Mouse (Mus musculus): ENCODE measurements around the gene Lsm6. TPM values are rescaled to one million over a fixed set of nuclear protein-coding genes. Genes with fewer than 3 reads are reported as not detected.

Gene Lsm6
- 3.4 and 5.4 TPM in 2 replicates for polyA plus RNA-seq (2012; rRNA removed)

DNA sequence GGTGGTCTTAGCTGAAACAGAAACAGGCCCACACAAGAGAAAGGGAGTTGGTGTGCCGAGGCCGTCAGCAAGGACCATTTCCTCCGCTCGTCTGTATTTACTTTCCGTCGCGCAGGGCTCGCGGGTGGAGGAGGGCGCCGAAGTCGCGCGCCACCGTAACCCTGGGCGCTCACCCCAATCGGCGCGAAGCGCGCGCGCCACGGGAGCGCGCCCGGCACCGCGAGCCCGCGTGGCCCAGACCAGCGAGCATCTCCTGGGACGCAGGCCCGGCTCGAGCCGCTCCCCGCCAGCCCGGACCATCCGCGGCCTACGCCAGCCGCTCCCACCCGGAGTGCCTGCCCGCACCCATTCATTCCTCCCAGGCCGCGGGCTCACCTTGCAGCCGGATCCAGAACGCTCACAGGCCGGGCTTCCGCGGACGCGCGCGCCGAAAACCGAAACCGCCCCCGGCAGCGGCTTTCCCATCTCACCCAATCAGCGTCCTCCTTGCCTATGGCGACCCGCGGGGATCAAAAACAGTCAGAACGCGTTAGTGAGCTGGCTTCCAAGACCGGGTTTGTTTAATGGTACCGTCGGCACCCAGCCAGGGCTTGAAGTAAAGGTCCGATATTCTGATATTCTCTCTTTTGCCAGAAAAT is at the start of gene Lsm6:
Lsm6 (minus strand) TSS at position 468 of the 638 bp plus-strand sequence.
- peaks cover 1% of the 10 kb centered on the region for H3K36me3 ChIP-seq (ENCODE audit: control insufficient read depth, insufficient read depth, low read length)
- H3K4me1 ChIP-seq (ENCODE audit: control insufficient read depth, insufficient read depth, insufficient read length): no peaks in the 10 kb centered on the region; the same call in 1 of the 2 replicates
- peak; percentile 66 for TF ChIP-seq POLR2A (IDR thresholded peaks at IDR 0.05; ENCODE audit: low read depth, low read length)
- no peak for TF ChIP-seq CTCF (IDR thresholded peaks at IDR 0.05; ENCODE audit: extremely low read depth, insufficient read depth, insufficient read length, insufficient replicate concordance)
- peak within 1 kb of the TSS; percentile 100 for H3K27ac ChIP-seq (ENCODE audit: insufficient read depth, low read length)
- H3K27me3 ChIP-seq (ENCODE audit: control insufficient read depth, insufficient read depth, low read length): no peaks in the 10 kb centered on the region
- under 1% methylated on average over 66 of the region's 70 CpGs for WGBS
- DNase-seq (ENCODE audit: low read depth in 1 of 2, low spot score in 2 of 2): peak; percentile 95 to 99
- peak within 1 kb of the TSS; percentile 98 for H3K4me3 ChIP-seq (ENCODE audit: extremely low read depth, insufficient read depth, insufficient read length)

DNA sequence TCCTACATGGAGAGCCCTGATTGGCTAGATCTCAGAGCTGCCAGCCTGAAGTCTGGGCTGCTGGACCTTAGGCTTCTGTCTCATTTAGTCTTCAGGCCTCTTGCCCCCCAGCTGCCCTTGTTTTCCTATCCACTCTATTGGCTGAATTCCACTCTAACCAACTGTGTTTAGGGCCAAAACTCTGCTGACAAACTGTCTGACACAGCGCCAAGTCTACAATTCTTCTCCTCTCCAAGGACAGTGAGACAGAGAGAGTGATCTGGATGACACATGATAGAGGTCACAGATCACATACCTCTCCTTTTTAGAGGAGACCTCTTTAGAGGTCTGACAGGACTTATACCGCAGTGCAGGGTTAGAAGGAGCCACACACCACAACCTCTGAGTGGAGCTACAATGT is 46.1 kb upstream of the Lsm6 start:
- H3K4me1 ChIP-seq (ENCODE audit: control insufficient read depth, insufficient read depth, insufficient read length): no peaks in the 10 kb centered on the region
- TF ChIP-seq CTCF (IDR thresholded peaks at IDR 0.05; ENCODE audit: extremely low read depth, insufficient read depth, insufficient read length, insufficient replicate concordance) (no peak), POLR2A (IDR thresholded peaks at IDR 0.05; ENCODE audit: low read depth, low read length) (no peak)
- DNase-seq (ENCODE audit: low read depth in 1 of 2, low spot score in 2 of 2): no peak
- no peak overlapping the region for H3K4me3 ChIP-seq (ENCODE audit: extremely low read depth, insufficient read depth, insufficient read length)
- WGBS: 90% methylated on average over 2 of the region's 2 CpGs
- no peak overlapping the region for H3K27ac ChIP-seq (ENCODE audit: insufficient read depth, low read length)
- H3K27me3 ChIP-seq (ENCODE audit: control insufficient read depth, insufficient read depth, low read length): no peaks in the 10 kb centered on the region
- H3K36me3 ChIP-seq (ENCODE audit: control insufficient read depth, insufficient read depth, low read length): no peaks in the 10 kb centered on the region

GRCm38 (mm10) chr8:78863001-78863400 is 42.1 kb upstream of the Lsm6 start:
- TF ChIP-seq CTCF (IDR thresholded peaks at IDR 0.05; ENCODE audit: extremely low read depth, insufficient read depth, insufficient read length, insufficient replicate concordance) (no peak), POLR2A (IDR thresholded peaks at IDR 0.05; ENCODE audit: low read depth, low read length) (no peak)
- no peak overlapping the region for H3K4me3 ChIP-seq (ENCODE audit: extremely low read depth, insufficient read depth, insufficient read length)
- H3K27me3 ChIP-seq (ENCODE audit: control insufficient read depth, insufficient read depth, low read length): no peaks in the 10 kb centered on the region
- no peaks in the 10 kb centered on the region for H3K4me1 ChIP-seq (ENCODE audit: control insufficient read depth, insufficient read depth, insufficient read length)
- 80% methylated on average over 1 of the region's 1 CpGs for whole genome bisulfite sequencing
- no peak for DNase-seq (ENCODE audit: low read depth in 1 of 2, low spot score in 2 of 2)
- no peaks in the 10 kb centered on the region for H3K36me3 ChIP-seq (ENCODE audit: control insufficient read depth, insufficient read depth, low read length)
- H3K27ac ChIP-seq (ENCODE audit: insufficient read depth, low read length): no peak overlapping the region

GRCm38 (mm10) chr8:78862046-78862445 is 41.1 kb upstream of the Lsm6 start:
- Histone ChIP-seq H3K27me3 (ENCODE audit: control insufficient read depth, insufficient read depth, low read length) (no peaks in the 10 kb centered on the region), H3K36me3 (ENCODE audit: control insufficient read depth, insufficient read depth, low read length) (no peaks in the 10 kb centered on the region), H3K4me1 (ENCODE audit: control insufficient read depth, insufficient read depth, insufficient read length) (no peaks in the 10 kb centered on the region), H3K4me3 (ENCODE audit: extremely low read depth, insufficient read depth, insufficient read length) (no peak overlapping the region), H3K27ac (ENCODE audit: insufficient read depth, low read length) (no peak overlapping the region)
- no peak for DNase-seq (ENCODE audit: low read depth in 1 of 2, low spot score in 2 of 2)
- WGBS: 79% methylated on average over 9 of the region's 9 CpGs
- TF ChIP-seq CTCF (IDR thresholded peaks at IDR 0.05; ENCODE audit: extremely low read depth, insufficient read depth, insufficient read length, insufficient replicate concordance) (no peak), POLR2A (IDR thresholded peaks at IDR 0.05; ENCODE audit: low read depth, low read length) (no peak)

DNA sequence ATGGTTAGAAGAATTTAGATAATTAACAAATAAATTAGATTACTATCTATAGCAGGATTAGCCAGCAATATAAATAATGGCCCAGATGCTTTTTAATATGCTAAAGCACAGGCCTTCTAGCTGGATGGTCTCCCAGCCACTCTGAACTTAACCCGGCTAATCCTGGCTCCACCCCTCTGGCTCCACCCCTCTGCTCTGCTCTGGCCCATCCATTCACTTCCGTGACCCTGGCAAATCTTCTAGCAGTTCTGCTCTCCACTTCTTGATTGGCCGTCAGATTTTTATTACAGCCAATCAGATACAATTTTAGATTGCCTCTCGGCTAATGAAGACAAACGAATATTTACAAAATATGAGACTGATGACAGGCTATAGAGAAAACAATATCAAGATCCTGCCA is 39.8 kb upstream of the Lsm6 start:
- no peaks in the 10 kb centered on the region for H3K36me3 ChIP-seq (ENCODE audit: control insufficient read depth, insufficient read depth, low read length)
- H3K4me1 ChIP-seq (ENCODE audit: control insufficient read depth, insufficient read depth, insufficient read length): no peaks in the 10 kb centered on the region
- no peaks in the 10 kb centered on the region for H3K27me3 ChIP-seq (ENCODE audit: control insufficient read depth, insufficient read depth, low read length)
- H3K4me3 ChIP-seq (ENCODE audit: extremely low read depth, insufficient read depth, insufficient read length): no peak overlapping the region
- TF ChIP-seq POLR2A (IDR thresholded peaks at IDR 0.05; ENCODE audit: low read depth, low read length) (no peak), CTCF (IDR thresholded peaks at IDR 0.05; ENCODE audit: extremely low read depth, insufficient read depth, insufficient read length, insufficient replicate concordance) (no peak)
- no peak for DNase-seq (ENCODE audit: low read depth in 1 of 2, low spot score in 2 of 2)
- no peak overlapping the region for H3K27ac ChIP-seq (ENCODE audit: insufficient read depth, low read length)
- 63% methylated on average over 5 of the region's 5 CpGs for WGBS

GRCm38 (mm10) chr8:78857421-78857820 is 36.5 kb upstream of the Lsm6 start:
- no peaks in the 10 kb centered on the region for H3K36me3 ChIP-seq (ENCODE audit: control insufficient read depth, insufficient read depth, low read length)
- no peaks in the 10 kb centered on the region for H3K4me1 ChIP-seq (ENCODE audit: control insufficient read depth, insufficient read depth, insufficient read length)
- 85% methylated on average over 7 of the region's 7 CpGs for WGBS
- H3K27me3 ChIP-seq (ENCODE audit: control insufficient read depth, insufficient read depth, low read length): no peaks in the 10 kb centered on the region
- no peak for DNase-seq (ENCODE audit: low read depth in 1 of 2, low spot score in 2 of 2)
- H3K4me3 ChIP-seq (ENCODE audit: extremely low read depth, insufficient read depth, insufficient read length): no peak overlapping the region
- no peak overlapping the region for H3K27ac ChIP-seq (ENCODE audit: insufficient read depth, low read length)
- no peak for TF ChIP-seq CTCF (IDR thresholded peaks at IDR 0.05; ENCODE audit: extremely low read depth, insufficient read depth, insufficient read length, insufficient replicate concordance)
- TF ChIP-seq POLR2A (IDR thresholded peaks at IDR 0.05; ENCODE audit: low read depth, low read length): no peak

GRCm38 (mm10) chr8:78852279-78852678 is 31.3 kb upstream of the Lsm6 start:
- H3K4me3 ChIP-seq (ENCODE audit: extremely low read depth, insufficient read depth, insufficient read length): no peak overlapping the region
- TF ChIP-seq POLR2A (IDR thresholded peaks at IDR 0.05; ENCODE audit: low read depth, low read length) (no peak), CTCF (IDR thresholded peaks at IDR 0.05; ENCODE audit: extremely low read depth, insufficient read depth, insufficient read length, insufficient replicate concordance) (no peak)
- no peaks in the 10 kb centered on the region for H3K36me3 ChIP-seq (ENCODE audit: control insufficient read depth, insufficient read depth, low read length)
- DNase-seq (ENCODE audit: low read depth in 1 of 2, low spot score in 2 of 2): no peak
- 81% methylated on average over 4 of the region's 4 CpGs for WGBS
- H3K27me3 ChIP-seq (ENCODE audit: control insufficient read depth, insufficient read depth, low read length): no peaks in the 10 kb centered on the region
- H3K4me1 ChIP-seq (ENCODE audit: control insufficient read depth, insufficient read depth, insufficient read length): no peaks in the 10 kb centered on the region
- no peak overlapping the region for H3K27ac ChIP-seq (ENCODE audit: insufficient read depth, low read length)

Measured in spleen, adult 2 months (tissue).